Mouse (Mus musculus): ENCODE measurements around the gene Sema6c.
"Not testable (repeated sequence)": the region's sequence is repeated elsewhere in the genome, so short reads cannot be mapped to it uniquely, and the experiment has no call there.

Gene Sema6c

DNA sequence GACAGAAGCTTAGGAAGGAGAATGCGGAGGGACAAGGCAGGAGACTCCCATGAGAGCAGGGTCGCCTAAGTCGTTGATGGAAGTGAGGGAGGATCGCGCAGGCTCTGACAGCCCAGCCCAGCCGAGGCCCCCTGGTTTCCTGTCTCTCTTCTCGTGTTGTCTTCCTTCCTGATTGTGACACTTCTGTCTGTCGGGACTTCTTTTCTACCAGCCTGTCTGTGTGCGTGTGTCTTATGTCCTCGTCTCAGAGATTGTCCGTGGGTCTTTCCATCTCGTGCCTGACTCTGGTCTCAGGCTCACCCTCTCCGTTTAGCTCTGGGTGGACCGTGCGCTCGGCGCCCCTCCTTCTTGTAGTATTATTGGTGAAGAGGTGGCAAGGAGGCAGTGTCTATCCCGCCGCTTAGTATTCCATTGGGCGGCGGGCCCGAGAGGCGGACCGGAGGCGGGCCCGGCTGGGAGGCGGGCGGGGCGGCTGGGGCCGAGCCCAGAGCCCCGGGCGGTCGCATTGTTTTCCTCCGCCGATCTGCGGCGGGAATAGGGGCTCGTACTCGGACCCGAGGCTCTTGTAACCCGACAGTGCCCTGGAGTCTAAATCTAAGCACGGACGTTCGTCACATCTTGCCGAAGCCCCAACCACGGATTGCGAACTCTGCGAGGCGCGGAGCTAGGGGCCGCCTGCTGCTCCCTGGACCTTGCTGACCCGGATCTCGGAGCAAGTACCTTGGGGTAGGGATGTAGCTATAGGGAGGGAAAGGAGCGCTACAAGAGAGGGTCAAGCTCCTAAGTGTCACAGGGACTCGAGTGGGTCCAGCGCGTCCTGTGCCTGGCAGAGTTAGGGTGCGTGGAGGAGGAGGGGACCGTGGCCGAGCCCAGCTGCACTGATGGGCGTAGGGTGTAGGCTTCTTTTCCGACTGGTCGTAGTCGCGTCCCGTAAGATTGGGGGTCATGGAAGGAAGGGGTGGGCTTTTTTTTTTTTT lies at the start of gene Sema6c:
Gene Sema6c (plus strand): TSS at position 471 of the 977 bp plus-strand sequence.
- DNase-seq (ENCODE audit: extremely low read depth, low read depth, low spot score), result no peak

DNA sequence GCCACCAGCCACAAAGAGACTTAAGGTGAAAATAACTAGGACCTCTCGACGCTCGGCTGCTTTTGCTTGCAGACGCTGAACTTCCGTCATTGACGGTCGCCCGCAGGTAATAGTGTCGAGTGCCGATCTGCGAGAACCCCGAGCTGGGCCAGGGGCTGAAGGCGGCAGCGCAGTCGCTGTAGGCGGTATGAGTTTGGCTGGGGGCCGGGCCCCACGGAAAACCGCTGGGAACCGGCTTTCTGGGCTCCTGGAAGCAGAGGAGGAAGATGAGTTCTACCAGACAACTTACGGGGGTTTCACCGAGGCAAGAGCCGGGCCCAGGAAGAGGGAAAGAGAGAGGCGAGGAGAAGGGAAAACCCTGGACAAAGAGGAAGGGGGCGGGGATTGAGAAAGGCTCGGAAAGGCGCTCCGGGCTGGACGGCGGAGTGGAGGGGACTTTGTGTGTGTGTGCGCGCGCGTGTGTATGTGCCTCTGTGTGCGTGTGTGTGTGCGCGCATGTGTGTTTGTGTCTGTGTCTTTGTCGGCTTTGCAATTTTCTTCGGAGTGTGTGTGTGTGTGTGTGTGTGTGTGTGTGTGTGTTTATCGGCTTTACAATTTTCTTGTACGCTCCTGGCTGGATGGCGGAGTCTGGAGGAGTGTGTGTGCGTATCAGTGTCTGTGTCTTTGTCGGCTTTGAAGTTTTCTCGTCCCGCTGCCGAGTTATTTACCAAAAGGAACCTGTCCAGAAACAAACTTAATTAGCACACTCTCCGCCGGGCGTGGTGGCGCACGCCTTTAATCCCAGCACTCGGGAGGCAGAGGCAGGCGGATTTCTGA lies 49.1 kb upstream of the Sema6c start, which contains the start of gene Vps72:
Gene Vps72 (plus strand): TSS at position 112 of the 816 bp plus-strand sequence.
- DNase-seq (ENCODE audit: extremely low read depth, low read depth, low spot score), result peak; percentile 62

DNA sequence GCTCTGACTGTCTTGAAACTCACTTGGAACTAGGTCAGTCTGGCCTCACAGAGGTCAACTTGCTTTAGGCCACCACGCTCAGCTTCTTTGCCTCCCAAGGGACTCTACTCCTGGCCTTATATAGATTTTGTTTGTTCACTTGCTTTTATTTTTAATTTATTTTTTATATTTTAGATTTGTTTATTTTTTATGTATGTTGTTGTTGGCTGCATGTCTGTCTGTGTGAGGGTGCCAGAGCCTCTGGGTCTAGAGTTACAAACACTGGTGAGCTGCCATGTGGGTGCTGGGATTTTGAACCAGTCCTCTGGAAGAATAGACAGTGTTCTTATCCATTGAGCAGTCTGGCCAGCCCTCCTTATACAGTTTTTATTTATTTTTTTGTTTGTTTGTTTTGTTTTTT lies 47.5 kb upstream of the Sema6c start:
- no peak for DNase-seq (ENCODE audit: extremely low read depth, low read depth, low spot score)

DNA sequence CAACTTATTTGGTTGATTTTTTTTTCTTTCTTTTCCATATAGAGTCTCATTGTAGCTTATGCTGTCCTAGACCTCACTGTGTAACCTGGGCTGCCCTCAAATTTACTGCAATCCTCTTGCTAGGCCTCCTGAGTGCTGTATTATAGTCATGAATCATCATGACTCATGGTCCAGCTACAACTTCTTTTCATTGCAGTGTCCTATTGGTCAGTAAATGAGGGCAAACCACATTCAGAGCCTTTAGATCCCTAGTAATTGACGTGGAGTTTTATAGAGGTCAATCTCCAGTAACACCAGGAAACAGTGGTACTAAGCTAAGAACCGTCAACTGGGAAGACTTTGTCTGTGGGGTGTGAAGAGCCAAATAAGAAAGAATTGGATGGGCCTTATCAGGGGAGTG lies 42.5 kb upstream of the Sema6c start:
- DNase-seq (ENCODE audit: extremely low read depth, low read depth, low spot score), result no peak

DNA sequence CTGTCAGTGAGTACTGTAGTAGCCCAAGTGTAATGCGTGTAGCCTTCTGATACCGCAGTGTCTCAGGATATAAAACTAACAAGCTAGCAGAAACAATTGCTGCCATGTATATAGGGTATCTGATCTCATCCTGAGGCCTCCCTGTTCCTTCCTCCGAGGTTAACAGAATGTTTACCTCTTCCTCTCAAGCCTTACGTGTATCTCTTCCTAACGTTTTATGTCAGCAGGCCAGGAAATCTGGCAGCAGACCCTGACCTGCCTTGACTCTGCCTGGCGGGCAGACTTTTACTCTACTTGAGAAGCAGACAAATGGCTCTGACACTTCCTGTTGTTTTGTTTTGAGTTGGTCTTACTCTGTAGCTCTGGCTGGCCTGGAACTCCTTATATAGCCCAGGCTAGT lies 38.7 kb upstream of the Sema6c start:
- DNase-seq (ENCODE audit: extremely low read depth, low read depth, low spot score), result no peak

DNA sequence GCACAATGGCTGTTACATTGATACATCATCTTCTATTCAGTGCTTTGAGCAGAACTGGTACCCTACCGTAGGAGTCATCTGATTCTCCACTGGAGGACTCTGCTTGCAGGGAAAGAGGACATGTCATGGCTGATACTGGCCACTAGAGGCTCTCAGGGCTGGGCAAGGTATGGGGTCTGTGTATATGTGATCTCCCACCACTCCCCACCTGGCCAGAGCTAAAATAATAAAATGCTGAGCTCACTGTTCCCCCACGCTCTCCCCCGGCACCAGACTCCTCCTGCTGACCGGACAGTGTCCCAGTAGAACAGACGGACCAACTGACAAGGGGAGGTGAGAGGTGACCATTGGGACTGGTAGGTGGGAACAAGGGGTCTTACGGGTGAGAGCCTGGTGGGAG lies 36.0 kb upstream of the Sema6c start, which contains the start of gene Tmod4:
Gene Tmod4 (plus strand): TSS at position 231 of the 400 bp plus-strand sequence.
- DNase-seq (ENCODE audit: extremely low read depth, low read depth, low spot score), result no peak

DNA sequence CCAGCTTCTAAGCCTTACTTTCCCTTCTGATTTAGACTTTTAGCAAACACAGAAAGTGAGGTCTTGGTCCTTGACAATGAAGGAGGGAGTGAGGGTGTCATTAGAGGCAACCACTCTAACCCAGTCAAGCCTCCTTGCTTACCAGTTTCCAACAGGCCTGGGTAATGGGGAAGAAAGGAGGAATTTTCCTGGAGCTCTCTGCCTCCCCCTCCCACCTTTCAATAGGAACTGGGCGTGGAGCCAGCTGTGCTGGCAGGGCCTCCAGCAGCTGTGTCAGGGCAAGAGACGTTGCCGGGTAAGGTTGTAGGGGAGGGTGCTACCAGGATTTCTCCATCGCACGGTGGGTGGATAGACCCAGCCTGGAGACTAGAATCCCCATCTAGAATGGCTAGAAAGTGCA lies 35.3 kb upstream of the Sema6c start:
- no peak for DNase-seq (ENCODE audit: extremely low read depth, low read depth, low spot score)

DNA sequence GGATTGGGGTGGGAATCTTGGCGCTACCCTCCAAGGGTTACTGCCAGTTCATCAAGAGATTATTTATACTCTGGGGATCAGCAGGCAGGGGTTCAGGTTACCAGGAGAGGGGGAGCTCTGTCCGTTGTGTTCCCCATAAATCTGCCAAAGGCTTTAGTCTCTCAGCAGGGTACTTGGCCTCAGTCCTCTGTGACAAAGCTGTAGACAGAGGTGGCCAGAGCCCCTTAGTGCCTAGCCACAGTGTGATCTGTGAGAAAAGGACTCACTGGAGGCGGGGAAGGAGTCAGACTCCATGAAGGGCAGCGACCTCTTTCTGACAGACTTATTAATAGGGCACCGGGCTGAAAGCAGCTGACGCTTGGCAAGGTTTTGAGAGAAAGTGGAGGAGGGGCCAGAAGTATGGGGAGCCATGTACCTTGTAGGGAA lies 31.0 kb upstream of the Sema6c start:
- DNase-seq (ENCODE audit: extremely low read depth, low read depth, low spot score), result no peak

DNA sequence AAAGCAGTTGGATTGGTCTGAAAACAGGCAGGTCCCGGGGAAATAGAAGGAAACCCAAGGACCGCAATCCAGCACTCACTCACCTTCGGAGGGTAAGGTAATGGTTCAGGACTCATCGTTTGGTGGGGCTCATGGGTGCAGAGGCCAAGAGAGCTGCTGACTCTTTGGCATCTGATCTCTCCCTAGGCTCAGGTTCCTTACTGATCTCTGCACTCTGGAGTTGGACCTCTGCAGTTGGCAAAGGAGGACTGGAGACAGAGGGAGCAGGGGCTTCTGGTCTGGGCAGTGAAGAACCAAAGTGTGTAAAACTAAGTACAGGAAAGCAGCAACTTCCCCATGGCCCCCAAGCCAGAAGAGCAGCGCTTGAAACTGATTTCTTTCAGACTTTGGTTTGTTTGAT lies 30.2 kb upstream of the Sema6c start:
- DNase-seq (ENCODE audit: extremely low read depth, low read depth, low spot score), result no peak

DNA sequence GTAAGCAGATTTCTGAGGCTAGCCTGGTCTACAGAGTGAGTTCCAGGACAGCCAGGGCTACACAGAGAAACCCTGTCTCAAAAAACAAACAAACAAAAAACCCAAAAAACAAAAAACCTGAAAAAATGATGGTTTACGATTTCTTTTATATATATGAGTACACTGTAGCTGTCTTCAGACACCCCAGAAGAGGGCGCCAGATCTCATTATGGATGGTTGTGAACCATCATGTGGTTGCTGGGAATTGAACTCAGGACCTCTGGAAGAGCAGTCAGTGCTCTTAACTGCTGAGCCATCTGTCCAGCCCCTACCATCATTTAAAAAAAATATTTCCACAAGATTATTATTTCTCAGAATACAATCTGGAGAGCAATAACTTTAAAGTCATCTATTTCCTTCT lies 27.9 kb upstream of the Sema6c start:
- DNase-seq (ENCODE audit: extremely low read depth, low read depth, low spot score), result not testable (repeated sequence)

DNA sequence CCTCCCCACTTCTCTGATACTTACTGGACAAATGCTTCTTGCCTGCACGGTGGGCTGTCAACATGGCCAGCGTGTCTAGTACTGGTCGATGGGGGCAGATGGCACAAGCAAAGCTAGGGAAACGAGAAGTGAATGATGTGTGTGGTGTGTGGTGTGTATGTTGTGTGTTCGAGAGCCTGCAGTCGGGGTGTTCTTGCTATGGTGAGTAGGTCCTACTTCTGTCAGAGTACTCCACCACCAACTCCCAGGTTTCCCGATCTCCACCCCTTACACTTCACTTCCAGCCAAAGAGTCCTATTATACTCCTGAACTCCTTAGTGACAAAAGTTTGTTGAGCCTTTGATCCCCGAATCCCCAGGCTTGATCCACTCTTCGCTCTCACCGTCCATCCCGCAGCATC lies 27.1 kb upstream of the Sema6c start:
- DNase-seq (ENCODE audit: extremely low read depth, low read depth, low spot score), result no peak

DNA sequence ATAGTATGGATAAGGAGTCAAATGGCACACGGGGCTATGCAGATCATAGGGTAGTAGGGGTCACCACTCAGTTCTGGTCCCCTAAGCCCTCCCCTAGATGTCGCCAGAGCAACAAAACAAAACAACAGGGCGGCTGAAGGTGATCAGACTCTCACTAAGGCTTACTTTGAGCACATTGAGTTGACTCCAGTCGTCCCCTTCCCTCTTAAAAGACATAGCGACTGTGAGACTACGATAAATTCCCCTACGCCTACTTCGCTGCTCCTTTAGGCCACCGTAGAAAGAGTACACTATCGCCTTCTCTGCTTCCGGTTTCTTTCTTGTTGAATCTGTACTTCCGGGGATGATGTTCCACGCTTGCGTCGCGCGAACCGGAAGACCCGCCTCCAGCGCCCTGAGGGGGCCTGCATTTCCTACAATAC lies 26.6 kb upstream of the Sema6c start, which contains the start of the genes Scnm1 and Lysmd1:
Gene Scnm1 (minus strand): TSS at position 332 of the 422 bp plus-strand sequence.
Gene Lysmd1 (plus strand): TSS at position 409 of the 422 bp plus-strand sequence.
- DNase-seq (ENCODE audit: extremely low read depth, low read depth, low spot score), result peak; percentile 82

DNA sequence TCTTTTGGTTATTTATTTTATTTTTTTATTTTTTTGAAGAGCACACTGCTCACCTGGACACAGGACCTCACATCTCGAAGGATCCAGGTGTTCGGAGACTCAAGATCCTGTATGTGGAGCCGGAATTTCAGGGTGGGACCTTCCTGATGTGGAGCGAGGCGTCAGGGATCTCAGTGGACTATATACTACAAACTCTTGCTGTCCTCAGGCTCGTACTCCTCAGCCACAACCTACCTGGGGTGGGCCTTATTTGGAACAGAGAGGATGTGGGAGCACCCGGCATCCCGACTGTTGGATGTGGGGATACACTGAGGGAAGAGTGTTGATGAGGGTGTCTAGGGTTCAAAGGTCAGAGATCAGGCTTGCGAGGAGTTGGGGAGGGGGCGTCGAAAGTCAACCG lies 26.1 kb upstream of the Sema6c start:
- not testable (repeated sequence) for DNase-seq (ENCODE audit: extremely low read depth, low read depth, low spot score)

DNA sequence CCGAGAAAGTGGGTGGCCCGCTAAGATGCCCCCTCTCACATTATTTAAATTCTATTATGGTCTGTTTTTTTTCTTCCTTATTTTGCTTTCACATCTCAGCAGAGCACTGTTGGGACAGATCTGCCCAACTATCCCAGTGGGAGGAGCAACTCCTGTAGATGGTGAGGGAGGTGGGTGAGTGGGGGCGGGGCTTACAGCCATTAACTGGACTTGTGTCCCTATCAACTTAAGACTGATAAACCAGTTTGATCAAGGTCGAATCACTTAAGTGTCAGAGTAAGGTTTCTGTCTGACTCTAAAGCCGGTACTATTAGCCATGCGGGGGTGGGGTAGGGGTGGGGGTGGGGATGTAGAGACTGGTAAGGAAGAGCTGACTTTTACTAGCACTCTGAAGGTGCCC lies 25.2 kb upstream of the Sema6c start:
- no peak for DNase-seq (ENCODE audit: extremely low read depth, low read depth, low spot score)

DNA sequence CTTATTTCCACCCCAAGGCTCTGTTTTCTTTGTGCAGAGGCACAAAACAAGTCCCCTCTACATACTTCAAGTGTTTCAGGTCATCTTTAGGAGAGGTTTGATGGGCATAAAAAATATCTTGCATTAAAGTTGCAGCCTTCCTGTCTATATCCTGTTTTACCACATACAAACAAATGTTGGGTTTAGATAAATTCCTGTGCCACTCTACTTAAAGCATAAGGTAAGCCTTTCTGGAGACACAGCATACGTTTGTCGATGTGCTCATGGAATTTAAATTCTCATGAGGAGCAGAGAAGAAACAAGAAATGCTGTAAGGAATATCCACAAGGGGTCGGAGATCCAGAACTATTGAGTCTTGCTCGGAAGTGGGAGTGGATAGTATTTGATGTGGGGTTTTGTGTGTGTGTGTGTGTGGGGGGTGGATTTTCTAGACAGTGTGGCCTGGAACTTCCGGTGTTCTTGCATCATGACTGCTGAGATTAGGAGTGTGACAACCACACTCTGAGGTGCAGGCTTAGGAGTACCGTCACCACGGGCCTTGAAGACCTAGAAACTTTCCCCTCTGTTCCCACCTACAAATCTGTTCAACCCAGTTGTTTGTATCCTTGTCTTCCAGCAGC lies 24.7 kb upstream of the Sema6c start:
- DNase-seq (ENCODE audit: extremely low read depth, low read depth, low spot score), result no peak

DNA sequence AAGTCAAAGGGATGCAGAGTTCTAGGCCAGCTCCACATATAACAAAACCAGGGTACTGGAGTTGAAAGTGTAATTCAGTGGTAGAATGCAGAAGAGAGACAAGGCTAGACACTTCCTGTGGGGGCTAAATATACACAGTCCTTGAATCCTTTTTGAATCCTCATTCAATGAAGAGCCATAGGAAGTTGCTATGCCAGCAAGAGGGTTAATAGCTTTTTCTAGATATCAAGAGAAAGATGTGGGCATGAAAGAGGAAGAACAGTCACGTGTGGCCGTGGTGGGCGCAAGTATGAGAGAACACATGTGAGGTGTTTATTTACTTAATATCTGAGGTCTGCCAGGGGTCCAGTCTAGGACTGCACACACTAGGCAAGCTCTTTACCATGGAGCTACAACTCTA lies 23.9 kb upstream of the Sema6c start:
- DNase-seq (ENCODE audit: extremely low read depth, low read depth, low spot score), result no peak

DNA sequence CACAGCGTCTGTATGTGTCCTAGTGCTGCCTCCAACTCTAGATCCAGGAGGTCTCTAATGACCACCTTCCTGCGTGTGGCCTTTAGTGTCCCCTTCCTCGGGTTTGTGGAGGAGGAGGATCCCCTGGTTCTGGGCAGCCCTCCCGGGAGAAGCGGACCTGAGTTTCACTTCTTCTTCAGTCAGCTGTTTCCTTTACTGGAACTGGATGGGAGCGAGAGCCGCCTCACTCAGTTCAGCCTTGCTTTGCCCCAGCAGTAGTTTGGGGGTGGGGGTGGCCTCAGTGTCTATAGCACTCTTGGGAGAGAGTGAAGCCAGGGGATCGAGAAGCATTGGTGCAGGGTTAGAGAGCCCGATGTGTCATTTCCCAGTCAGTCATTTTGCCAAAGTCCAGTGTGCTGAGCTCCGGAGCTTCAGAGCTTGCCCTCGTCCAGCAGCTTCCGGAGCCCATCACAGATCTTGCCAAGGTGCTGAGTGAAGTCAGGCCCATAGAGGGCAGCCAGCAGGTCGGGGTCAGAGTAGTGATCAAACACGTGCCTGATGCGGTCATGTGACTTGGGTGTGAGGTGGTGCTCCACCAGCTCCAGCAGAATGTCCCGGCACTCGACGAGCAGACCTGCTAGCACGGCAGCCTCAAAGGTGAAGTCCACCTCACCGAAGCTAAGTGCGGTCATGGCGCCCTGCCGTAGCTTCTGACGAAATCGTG lies 20.5 kb upstream of the Sema6c start:
- no peak for DNase-seq (ENCODE audit: extremely low read depth, low read depth, low spot score)

DNA sequence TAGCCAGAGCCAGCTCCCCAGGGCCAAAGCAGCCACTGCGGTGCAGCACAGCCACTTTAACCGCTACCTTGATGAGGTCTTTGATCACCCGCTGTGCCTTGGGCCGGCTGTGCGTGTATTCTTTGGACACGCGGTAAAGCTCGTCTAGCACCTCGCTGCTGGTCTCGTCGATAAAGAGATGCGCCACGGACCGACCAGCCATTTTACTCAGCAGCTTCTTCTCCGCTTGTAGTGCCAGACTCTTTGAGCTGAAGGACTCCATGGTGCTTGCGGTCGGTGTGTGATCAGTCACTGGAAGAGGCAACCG lies 20.0 kb upstream of the Sema6c start:
- DNase-seq (ENCODE audit: extremely low read depth, low read depth, low spot score), result no peak

DNA sequence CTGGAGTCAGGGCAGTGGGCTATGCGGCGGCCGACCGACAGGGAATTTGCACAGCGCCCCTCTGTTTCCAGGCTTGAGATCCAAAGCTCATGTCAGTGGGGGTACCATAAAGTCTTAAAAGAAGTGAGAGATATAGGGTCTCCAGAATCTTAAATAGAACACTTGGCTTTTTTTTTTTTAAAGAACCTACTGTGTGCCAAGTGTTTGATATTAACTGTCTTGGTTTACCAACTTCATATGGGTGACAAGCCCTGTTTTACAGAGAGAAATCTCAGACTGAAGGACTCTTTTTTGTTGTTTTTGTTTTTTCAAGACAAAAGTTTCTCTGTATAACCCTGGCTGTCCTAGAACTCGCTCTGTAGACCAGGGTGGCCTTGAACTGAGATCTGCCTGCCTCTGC lies 19.5 kb upstream of the Sema6c start:
- no peak for DNase-seq (ENCODE audit: extremely low read depth, low read depth, low spot score)

DNA sequence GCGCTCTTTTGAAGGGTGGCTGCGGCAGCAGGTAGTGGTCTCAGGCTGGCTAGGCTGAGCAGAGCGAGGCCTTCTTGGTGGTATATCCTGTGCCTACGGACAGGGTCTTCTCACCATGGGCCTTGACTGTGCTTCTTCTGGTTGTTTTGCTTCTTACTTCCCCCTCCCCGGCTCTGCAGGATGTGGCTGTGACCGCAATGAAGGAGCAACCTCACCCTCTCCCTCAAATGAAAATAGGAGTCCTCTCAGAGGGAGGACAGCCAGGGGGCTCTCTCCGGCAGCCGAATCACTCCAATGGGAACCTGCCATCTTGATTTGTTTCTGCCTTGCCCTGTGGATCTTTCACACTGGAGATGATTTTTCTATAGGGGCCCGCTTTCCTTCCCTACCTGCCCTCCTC lies 18.8 kb upstream of the Sema6c start:
- DNase-seq (ENCODE audit: extremely low read depth, low read depth, low spot score), result no peak

Measured in fat pad, adult 2 months (tissue).